Mouse (Mus musculus): Measurements from ENCODE around the gene Synm. TPM values are rescaled to one million over a fixed set of nuclear protein-coding genes. Genes with fewer than 3 reads are reported as not detected.

The Synm gene
- 3.6 TPM for polyA plus RNA-seq (2015; fragmentation: Illumina TruSeq; extraction: RNeasy Lipid Tissue Mini Kit (QIAGEN cat#74804); ENCODE audit: insufficient read depth, low replicate concordance)

DNA sequence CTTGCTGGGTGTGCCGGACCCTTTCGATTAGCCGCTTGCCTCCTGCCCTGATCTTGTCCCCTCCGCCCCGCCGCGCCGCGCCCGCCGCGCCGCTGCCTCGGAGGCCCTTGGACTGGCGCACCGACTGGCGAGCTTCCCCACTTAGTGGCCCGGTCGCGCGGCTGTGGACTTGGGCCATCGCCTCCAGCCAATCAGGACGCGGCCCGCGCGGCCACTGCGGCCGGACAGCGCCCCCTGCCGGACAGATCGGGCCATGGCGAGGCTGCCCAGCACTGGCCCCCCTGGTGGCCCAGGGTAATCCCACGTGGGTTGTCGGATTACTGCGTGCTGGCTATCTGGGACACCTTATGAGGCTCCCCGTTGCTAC lies at the start of gene Synm:
Gene Synm (minus strand): TSS at position 114 of the 367 bp plus-strand sequence.

Other genes starting within 250 kb of the Synm start
- gene Lrrc28, start 114.5 kb downstream of the Synm start, polyA plus RNA-seq (2015; fragmentation: Illumina TruSeq; extraction: RNeasy Lipid Tissue Mini Kit (QIAGEN cat#74804); ENCODE audit: insufficient read depth, low replicate concordance), result 16.7 TPM
- gene Ttc23, start 112.3 kb downstream of the Synm start, polyA plus RNA-seq (2015; fragmentation: Illumina TruSeq; extraction: RNeasy Lipid Tissue Mini Kit (QIAGEN cat#74804); ENCODE audit: insufficient read depth, low replicate concordance), result 11.5 TPM
- gene Igf1r, start 193.1 kb upstream of the Synm start, polyA plus RNA-seq (2015; fragmentation: Illumina TruSeq; extraction: RNeasy Lipid Tissue Mini Kit (QIAGEN cat#74804); ENCODE audit: insufficient read depth, low replicate concordance), result 5.2 TPM

Measured in spleen, adult 10 weeks (tissue).